Mouse (Mus musculus): ENCODE data around the gene Pbp2. TPM values are rescaled to one million over a fixed set of nuclear protein-coding genes. Genes with fewer than 3 reads are reported as not detected.

Gene Pbp2
- total RNA-seq, 2 experiments from 2014 or later, result not detected

DNA sequence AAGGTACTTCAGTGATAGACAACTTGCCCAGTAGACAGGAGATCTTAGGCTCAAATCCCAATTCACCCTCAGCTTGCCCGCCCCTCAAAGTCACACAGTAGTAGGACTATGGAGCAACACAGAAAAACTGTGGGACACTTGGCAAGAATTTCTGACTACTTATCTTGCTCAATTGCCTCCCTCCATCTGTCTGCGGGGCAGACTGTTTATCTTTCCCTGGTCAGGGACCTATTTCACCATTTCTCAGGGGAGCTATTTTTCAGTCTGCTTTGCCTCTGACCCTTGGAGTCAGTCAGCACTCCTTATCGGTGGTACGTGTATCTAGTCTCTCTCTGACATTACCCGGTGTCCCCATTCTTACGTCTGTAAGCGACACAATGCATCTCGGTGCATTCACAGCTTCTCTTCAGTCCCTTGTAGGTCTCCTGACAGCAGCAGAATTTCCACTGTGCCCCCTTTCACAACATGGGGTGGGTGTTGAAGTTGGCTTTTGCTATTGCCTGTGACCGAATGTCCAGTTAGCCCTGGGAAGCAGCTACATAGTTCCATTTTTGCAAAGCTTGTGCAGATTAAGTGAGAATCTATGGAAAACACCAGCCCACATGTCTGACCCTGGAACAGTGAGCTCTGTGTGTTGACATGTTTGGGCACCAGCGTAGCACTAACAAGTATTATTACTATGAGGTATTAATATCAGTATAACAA lies 7.6 kb downstream of the Pbp2 start:
- no peak for DNase-seq (ENCODE audit: low spot score in 2 of 2)

DNA sequence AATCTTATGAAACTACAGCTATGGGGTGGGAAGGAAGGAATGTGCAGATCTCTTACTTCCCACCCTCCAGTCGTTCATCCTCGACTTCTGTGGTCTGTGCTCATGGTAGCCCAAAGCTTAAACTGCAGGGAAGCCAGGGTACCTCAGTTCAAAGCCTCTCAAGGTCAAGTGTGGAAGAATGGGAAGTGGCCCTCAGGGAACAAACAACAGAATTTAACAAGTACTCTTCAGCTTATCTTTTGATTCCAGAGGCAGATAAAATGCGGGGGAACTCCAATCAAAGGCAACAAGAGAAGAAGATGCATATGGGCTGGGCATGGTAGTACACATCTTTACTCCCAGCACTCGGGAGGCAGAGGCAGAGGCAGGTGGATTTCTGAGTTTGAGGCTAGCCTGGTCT lies 9.7 kb downstream of the Pbp2 start:
- no peak for DNase-seq (ENCODE audit: low spot score in 2 of 2)

DNA sequence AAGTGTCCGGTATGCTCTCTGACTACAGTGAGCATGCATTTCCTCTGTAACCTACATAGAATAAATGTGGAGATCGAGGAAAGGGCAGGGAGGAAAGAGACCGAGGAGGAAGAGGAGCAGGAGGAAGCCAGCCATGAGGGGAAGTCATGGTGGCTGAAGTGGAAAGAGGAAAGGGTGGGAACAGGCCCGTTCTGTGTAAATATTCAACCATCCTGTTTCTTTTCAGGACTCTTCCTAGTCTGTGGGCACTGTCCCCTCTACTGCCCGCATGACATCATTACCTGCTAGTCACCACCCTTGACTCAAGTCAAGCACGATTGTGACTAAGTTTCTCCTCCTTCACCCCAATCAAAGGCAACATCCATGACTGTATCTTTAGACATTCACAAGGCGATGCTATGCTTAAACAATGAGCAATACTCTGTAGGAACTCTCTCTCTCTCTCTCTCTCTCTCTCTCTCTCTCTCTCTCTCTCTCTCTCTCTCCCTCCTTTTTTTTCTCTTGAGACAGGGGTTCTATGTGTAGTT lies 11.1 kb downstream of the Pbp2 start:
- no peak for DNase-seq (ENCODE audit: low spot score in 2 of 2)

DNA sequence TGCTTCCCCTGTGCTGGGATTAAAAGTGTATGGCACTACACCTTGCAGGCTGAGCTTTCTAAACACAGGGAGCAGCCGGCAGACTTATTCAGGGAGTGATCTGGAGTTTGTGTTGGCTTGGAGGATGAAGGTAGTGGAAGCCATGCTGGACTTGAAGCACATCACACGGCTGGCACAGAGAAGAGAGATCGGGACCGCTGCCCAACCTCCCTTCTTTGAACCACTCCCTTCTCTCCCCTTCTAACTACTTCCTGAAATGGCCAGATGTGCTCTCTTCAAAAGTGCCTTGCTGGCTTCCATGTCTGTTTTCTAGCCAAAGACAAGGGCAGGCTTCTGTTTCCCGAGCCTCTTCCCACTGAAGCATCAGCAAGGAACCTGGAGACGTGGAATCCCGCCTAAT lies 12.6 kb downstream of the Pbp2 start:
- no peak for DNase-seq (ENCODE audit: low spot score in 2 of 2)

DNA sequence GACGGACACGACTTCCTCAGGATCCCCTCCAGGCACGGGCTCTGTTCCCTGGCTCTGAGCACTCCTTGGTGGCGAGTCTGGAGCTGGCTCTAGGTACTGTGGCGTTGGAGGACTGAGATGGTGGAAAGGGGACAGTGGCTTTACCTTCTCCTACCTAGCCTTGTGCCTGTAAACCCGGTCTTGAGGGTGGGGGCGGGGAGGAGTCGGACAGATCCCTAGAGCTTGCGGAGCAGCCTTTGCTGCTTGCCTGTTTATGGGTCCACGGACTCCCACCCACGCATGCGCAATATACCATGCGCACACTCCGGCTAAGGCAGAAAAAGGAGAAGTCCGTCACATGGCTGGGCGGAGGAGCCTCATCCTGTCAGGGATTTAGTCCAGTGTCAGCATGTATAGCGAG lies 13.9 kb downstream of the Pbp2 start:
- DNase-seq (ENCODE audit: low spot score in 2 of 2), result no peak

DNA sequence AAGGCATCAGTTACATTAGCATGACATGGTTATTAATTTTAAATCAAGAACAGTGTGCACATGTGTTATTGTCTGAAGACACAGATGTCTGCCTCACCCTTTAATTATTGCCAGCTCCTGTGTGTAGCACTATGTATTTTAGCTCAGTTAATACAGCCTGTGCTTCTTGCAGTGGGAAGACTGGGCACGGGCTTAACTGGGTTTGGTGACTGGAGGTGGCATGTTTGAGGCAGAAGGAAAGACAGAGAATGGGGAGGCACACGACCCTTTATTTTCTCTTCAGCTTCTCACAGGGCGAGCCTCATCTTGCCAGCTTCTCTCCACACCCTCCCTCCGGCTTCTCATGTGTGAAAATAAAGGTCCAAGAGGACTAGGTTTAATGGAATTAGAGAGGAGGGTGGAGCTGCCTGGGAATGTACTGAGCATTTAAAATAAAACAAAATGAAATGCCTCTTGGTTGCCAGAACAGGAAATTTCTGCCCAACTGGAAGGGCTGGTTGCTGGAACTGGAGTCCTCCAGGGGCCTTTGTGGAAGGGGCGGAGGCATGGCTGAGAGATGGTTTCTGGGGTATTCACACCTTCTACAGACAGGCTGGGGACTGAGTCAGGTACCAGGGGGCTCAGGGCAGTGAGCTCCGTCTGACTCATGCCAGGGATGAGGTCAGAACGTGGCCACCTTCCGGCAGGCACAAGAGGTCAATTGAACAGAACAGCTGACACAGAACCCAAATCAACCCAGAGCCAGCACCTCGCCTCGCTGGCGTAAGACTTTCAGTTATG lies 14.9 kb downstream of the Pbp2 start:
- DNase-seq (ENCODE audit: low spot score in 2 of 2), result no peak

DNA sequence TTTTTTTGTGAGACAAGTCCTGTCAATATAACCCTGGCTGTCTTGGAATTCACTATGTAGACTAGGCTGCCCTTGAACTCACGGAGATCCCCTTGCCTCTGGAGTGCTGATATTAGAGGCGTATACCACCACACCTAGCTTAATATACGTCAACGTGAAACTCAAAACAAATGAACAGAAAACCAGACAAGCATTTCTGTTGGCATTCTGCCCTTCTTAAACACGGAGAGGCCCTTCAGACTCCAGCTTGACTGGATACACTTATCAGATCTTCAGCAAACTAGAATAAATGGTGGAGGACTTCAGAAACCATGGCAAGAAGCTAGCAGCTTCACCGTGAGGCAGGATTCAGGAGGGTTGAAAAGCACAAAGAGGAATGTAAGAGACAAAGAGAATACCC lies 16.1 kb downstream of the Pbp2 start:
- no peak for DNase-seq (ENCODE audit: low spot score in 2 of 2)

DNA sequence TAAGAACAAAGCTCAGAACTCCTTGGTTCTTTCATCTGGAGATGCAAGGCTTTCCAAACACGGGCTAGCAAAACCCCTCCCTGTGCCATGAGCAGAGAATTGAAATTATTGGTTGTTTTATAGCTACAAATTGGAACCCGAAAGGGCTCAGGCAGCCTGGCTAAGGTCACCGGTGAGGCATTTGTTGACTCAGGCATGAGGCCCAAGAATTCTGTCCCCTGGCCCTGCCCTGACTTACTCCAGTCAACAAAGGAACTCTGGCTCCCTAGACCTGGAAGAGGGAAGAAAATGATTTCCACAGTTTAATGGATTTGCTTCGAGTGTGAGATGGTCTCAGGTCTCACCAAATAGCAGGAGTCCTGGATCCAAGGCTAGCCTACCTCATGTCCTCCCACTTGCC lies 17.8 kb downstream of the Pbp2 start:
- no peak for DNase-seq (ENCODE audit: low spot score in 2 of 2)

DNA sequence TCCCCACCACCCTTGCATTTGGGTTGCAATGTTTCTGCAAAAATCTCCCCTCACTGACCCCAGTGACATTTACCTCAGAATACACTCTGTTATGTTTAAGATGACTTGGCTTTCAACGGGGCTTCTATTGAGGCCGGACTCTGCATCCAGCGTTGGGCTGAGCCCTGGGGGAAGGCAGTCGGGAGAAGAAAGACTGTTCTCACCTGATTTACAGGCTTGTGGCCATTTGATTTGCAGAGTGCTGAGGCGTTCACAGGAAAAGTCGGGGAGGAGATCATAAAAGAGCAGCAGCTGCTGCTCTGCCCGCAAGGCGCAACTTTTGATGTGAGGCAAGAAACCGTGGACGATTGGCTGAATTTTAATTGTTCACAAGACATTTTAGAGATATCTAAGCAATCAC lies 30.3 kb downstream of the Pbp2 start:
- no peak for DNase-seq (ENCODE audit: low spot score in 2 of 2)

DNA sequence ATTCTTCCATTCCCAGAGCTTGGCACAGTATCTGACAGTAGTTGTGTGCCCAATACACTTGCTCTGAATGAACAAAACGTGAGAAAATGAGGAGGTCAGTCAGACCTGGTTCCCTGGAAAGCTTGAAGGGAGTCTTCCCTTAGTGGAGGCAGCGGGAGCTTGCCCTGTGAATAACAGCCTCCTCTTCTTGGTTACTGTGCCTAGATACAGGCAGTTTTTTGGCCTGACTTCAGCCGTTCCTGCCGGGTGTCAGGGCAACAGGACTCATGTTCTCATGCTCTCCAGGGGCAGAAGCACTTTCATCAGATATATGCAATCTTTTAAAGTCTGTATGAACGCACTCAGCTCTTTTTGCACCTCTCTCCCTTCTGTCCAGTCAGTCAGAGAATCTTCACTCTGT lies 30.9 kb downstream of the Pbp2 start:
- no peak for DNase-seq (ENCODE audit: low spot score in 2 of 2)

DNA sequence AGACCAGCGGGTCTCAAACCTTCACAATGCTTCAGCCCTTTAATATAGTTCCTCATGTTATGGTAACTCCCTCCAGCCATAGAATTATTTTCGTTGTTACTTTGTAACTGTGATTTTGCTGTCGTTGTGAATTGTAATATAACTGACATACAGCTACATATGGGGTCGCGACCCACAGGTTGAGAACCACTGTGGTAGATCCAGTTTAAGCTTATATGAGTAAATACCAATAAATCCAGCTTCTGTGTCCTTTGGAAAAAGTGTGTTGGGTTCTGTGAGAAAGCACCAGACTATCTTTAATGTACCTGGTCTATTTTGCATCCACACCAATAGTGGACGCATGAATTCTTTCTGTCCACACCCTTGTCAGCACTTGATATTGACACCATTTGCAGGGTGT lies 31.9 kb downstream of the Pbp2 start:
- DNase-seq (ENCODE audit: low spot score in 2 of 2), result no peak

DNA sequence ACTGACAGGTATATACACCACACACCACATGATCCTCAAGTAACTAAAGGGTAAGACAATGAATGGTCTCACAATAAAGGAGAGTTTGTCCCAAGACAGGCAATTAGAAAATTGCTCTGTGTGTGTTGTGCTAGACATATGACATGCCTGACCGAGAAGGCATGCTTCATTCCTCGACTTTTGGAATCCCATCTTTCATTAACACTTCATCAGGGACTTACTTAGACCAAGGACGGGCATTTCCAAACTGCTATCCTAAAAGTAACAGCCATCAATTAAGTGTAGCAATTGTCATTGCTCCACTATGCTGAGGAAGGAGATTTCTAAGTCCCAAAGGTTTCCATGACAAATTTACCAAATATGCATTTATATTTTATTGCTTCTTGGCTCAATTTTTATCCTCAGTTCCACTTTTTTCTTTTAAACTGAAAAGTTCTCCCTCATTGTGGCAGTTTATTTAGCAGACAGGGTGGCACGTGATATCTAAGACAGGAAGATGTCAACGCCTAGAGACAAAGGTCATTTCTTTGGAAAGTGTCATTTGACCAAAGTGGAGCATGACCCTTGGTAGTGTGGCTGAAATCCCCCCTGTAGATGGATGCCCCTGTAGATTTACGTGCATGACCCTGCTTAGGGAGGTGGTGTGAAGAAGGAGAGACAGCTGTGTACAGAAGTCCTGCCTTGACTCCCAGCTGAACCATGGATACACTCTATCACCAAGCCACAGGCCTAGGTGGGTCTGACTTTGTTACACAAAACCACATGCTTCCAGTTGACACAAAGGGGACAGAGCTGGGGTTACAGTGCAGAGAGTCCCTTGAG lies 33.5 kb downstream of the Pbp2 start:
- no peak for DNase-seq (ENCODE audit: low spot score in 2 of 2)

DNA sequence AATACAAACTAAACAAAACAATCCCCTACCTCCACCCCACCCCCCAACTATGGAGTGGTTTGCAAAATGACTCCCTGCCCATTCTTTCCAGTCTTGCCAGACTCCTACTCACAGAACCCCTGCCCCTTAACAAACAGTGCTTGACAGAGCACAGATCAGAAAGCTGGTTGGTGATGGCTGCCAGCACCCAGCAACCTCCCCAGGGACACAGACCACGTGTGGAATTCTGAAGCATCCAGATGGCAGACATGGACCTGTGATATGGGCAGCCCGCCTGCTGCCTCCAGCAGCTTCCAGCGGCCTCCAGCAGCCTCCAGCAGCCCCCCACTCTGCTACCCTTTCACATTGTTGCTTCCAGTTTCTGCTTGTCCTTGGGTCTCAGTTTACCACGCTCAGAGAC lies 35.0 kb downstream of the Pbp2 start:
- DNase-seq (ENCODE audit: low spot score in 2 of 2), result no peak

DNA sequence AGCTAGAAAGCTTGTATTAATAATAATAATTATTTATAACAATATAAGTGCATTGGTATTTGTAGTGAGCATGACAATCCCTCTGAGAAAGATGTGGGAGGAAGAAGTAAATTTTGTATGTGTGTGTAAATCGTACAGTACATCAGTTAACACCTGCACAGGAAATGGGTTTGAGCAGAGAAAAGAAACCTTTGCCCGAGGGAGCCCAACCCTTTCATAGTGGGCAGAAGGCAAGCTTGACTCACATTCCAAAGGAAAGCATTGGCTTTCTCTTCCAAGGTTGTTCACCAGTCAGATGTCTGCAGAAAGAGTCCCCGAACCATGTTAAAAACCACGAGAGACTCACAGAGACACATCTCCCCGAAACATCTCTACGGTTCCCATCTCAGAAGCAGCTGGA lies 37.1 kb downstream of the Pbp2 start:
- no peak for DNase-seq (ENCODE audit: low spot score in 2 of 2)

DNA sequence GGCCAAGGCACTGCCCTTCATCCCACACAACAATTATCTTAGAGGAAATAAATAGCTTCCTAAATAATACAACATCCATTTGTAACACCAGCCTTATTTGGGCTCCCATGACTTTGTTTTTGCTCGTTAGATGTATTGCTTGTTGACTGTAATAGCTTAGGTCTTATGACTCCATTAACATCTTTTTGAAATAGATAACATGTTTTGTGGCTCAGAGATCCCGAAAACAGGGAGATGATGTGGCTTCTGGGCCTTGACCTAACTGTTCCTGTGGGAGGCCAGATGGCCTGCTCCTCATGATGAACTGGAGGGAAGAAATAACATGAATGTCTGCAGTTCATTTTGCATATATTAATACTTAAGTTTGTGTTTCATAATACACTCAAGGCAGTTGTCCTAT lies 38.4 kb downstream of the Pbp2 start:
- DNase-seq (ENCODE audit: low spot score in 2 of 2), result no peak

DNA sequence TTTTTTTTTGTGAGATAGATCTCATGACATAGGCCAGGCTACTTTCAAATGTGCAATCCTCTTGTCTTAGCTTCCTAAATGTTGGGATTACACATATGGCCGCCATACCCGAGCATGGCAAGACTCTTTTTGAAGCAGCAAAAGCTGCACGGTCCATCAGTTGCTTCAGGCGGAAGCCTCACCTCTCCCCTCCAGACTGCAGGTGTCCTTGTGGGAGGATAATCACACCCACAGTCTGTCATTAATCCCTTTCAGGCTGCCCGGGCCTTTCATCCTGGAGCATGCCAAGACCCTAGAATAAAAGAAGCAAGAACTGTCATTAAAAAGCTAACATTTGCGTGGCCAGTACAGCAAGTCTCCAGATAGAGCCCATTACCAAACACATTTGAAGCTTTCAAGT lies 40.6 kb downstream of the Pbp2 start:
- DNase-seq (ENCODE audit: low spot score in 2 of 2), result no peak

DNA sequence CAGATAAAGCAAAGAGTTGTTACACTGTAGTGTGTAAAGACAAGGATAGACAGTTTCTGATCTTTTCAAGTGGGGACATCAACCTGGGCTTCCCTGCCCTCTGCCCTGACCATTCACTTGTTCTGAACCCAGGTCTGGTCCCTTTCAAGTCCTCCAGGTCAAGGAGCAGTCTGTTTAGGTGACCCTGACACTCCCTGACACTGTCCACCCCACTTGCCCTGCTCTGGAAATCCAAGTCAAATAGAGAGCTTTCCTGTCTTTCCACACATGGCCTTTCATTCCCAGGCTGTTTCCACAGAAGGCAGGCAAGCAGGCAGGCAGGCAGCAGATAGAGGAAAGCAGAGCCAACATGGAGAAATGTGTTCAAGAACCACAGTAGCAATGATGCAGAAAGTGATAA lies 41.8 kb downstream of the Pbp2 start:
- DNase-seq (ENCODE audit: low spot score in 2 of 2), result no peak

DNA sequence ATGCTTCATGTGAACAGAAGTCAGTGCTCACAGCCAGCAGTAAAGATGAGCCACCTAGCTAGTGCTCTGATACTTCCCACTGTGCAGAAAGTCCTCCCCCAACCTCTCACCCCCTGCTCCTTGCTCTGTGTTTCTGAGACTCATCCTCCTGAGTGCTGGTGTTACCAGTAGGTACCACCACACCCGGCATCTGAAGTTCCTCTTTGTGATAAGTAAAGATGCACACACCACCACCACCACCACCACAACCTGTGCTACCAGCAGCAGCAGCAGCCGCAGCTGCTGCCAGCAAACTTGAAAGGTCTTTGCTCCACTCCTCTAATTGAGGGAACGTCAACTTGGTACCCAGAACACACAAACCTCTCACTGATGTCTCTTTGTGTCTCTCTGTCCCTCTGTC lies 43.0 kb downstream of the Pbp2 start:
- DNase-seq (ENCODE audit: low spot score in 2 of 2), result no peak

DNA sequence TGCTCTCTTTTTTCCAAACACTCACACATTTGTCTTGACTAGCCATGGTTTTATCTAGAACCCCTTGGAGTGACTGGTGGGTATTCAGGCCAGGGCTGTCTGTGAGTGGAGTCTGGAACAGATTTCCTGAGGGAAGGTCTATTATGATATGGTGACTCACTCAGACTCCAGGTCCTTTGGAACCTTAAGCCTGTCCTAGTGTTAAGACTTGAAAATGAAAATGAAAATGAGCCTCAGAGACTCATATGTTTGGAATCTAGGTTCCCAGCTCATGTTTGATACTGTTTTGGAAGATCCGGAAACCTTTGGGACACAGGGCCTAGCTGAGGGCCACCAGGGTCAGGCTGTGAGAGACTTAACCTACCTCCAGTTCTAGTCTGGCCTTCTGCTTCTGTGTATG lies 44.1 kb downstream of the Pbp2 start:
- no peak for DNase-seq (ENCODE audit: low spot score in 2 of 2)

DNA sequence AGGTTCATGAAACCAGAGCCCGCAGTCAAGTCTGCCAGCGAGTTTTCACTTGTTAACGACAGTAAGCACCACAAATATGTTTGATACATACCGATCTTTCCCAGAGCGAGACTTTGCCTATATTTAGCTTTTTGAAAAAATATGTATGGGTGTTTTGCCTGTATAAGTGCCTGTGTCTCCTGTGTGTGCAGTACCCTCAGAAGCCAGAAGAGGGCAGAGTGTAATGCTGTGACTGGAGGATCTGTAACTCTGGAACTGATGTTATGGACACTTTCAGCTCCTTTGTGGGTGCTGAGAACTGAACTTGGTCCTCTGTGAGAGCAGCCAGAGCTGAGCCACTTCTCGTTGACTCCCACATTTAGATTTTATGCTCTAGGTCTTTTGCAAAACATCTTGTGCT lies 46.1 kb downstream of the Pbp2 start:
- DNase-seq (ENCODE audit: low spot score in 2 of 2), result no peak

DNA sequence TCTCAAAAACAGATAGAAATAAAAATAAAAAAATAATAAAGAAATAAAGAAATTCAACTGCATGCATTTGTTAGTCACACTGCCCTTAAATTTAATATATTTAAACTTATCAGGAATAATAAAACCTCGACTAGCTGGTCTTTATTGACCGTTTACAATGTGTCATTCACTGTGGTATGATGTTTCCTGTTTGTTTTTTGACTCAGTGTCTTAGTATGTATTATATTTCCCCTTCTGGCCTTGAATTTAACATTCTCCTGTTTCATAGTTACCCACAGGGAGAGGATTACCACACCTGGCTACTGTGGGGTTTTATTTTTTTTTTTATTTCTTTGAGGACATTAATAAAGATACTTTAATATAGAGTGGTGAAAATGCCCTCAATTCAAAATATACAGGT lies 47.6 kb downstream of the Pbp2 start:
- DNase-seq (ENCODE audit: low spot score in 2 of 2), result no peak

DNA sequence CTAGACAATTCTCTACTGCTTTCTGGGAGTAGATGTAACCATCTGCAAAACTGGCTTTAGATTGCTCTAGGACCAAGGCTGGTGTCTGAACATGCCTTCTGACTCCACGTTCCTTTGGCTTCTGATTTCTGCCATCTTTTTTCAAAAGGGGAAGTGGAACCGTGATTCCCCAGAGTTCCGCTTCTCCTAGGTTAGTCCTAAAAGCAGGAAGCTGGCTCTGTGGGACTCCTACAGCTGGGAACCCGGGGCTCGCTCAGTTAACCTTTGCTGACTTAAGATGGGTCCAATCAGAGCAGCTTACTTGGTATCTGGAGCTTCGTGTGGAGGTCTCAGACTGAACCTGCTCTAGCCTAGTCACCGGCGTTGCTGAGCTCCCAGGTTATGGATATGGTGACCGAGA lies 49.1 kb downstream of the Pbp2 start:
- no peak for DNase-seq (ENCODE audit: low spot score in 2 of 2)
